Mouse (Mus musculus): Measurements from ENCODE around the gene Rora.

Gene Rora

GRCm38 (mm10) chr9:68948141-68948540 is 294.6 kb downstream of the Rora start:
- DNase-seq (ENCODE audit: low read depth, low spot score) = no peak

- DNase-seq (ENCODE audit: low read depth, low spot score) = no peak
Observed at GRCm38 (mm10) chr9:68956210-68956874, 302.8 kb downstream of the Rora start.

GRCm38 (mm10) chr9:68956938-68957573 is 303.5 kb downstream of the Rora start:
- DNase-seq (ENCODE audit: low read depth, low spot score) = peak; percentile 16

DNA sequence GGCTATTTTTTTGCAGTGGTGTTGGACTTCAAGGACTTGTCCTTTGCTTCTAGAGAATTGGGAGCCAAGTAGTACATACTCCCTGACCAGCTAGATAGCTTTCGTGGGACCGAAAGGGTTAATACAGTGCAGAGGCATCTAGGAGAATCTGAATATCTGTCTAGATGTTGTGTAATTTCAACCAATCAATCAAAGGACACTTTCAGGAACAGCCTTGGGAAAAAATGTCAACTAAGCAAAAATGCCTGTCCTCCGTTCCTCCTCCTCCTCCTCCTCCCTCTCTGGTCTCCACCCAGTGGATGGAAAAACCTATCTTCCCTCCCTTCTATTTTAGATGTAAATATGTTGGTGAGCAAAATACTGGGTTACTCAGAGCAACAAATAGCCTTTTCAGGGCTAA is 304.2 kb downstream of the Rora start:
- DNase-seq (ENCODE audit: low read depth, low spot score) = no peak

DNA sequence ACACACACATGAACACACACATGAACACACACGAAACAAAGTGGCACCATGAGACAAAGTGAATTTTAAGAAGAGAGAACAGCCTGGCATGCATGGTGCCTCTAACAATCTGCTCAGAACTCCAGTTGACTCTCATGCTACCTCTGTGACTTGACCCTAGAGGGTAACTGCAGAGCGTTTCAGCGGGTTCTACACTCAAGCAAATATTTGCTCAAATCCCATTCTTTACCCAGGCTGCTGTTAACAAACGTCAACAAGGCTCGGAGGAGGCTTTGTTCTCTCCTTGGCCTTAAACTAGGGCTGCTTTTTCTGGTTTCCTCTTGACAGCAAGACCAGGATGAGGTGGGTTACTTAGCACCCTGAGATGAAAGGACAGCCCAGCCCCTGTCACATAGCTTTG is 305.3 kb downstream of the Rora start:
- DNase-seq (ENCODE audit: low read depth, low spot score) = no peak

DNA sequence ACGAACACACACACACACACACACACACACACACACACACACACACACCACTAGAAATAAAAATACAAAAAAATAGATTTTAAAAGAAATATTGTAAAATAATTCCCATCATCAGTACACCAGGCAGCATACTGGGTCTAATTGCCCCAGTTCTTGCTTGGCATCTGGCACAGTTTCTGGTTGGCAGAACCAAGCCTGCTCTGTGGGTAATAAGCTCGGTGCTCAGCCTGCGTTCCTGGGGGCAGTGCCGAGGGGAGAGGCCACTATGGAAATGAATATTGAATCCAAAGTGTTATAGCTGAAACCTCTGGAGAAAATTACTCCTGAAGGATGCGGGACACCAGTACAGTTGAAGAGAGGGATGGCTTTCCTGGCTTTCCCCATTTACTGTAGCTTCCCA is 310.3 kb downstream of the Rora start:
- DNase-seq (ENCODE audit: low read depth, low spot score) = no peak

DNA sequence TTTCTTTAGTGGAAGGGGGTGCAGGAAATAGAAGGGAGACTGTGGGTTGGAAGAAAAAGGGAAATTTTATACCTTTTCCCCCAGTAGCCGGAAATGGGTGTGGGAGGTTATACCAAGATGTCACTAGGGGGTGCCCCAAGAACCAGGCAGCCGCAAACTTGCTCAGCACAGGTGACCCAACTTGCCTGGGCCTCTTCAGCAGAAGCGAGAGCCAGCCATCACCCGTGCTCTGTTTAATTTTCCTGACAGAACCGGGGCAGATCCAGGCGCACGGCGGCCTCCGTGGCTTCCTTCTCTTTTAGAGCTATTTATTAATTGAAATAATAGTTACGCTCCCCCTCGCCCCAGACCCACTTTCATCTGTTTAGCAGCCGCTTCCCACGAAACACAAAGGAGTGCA is 313.0 kb downstream of the Rora start:
- DNase-seq (ENCODE audit: low read depth, low spot score) = no peak

DNA sequence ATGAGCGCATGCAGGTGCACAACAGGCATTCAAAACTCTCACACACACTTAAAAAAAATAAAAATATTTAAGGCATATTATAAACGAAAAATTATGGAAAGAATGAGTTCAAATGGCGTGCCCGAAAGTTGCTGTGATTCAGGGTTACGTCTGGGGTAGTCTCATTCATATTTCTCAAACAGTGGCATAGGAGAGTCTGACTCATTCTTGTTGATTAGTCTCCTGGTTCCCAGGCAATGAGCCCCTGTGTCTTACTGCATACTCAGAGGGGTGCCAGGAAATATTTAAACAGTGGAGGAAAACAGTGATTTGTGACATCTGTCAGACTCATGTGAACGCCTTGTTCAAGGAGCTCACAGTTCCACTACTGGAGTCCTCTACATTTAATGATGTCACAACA is 316.5 kb downstream of the Rora start:
- DNase-seq (ENCODE audit: low read depth, low spot score) = no peak

- DNase-seq (ENCODE audit: low read depth, low spot score) = no peak
Observed at GRCm38 (mm10) chr9:68972277-68972676, 318.7 kb downstream of the Rora start.

- no peak for DNase-seq (ENCODE audit: low read depth, low spot score)
Observed at GRCm38 (mm10) chr9:68974517-68974916, 320.9 kb downstream of the Rora start.

DNA sequence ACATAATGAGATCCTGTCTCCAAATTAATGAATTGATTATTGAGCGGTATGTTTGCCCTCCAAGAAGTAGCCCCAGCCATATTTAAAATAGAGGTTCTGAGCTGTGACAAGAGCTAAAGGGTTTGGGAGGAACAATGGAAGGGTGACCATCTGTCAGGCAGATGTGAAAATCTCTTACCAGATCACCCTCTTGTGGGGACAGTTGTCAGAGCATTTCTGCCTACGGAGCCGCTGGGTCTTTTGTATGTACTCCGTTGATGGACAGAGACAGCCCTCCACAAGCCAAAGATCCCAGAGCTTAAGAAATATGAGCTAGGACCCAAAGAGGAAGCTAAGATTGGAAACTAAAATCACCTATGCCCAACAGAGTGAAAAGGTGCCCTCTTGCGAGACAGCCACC is 322.6 kb downstream of the Rora start:
- DNase-seq (ENCODE audit: low read depth, low spot score) = no peak

- DNase-seq (ENCODE audit: low read depth, low spot score) = no peak
Observed at GRCm38 (mm10) chr9:68976851-68977250, 323.3 kb downstream of the Rora start.

DNA sequence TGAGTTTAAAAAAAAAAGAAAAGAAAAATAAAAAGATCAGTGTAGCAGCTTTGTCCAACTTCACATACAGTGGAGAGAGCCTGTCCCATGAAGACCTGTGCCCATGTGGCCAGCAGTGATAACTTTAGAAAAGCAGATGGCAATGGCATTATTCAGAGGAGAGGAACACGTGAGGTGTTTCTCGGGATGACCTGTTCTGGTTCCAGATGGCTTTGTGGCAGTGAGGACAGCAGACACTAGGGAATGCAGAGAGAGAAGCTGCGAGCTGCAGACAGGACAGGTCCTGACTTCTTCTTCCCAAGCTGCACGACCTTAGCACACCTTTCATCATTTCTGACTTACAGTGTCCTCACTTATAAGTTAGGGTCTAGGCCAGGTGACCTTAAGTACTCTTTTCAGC is 325.1 kb downstream of the Rora start:
- no peak for DNase-seq (ENCODE audit: low read depth, low spot score)

DNA sequence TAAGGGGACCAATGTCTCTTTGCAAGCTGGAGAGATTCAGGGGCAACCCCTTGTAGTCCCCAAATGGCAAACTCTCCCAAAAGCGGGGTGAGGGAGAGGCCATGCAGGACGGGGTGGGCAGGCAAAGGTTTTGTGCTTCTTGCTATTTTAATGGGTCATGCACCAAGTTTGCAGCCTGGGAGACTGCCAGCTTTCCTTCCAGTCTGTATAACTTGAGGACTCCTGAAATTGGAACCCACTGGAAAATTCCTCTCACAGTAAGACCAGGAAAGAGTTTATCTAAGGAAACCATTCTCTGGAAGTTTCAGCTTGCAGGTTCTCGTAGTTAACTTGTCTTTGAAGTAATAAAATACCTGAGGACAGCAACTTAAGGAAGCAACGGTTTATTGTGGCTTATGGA is 326.5 kb downstream of the Rora start:
- no peak for DNase-seq (ENCODE audit: low read depth, low spot score)

DNA sequence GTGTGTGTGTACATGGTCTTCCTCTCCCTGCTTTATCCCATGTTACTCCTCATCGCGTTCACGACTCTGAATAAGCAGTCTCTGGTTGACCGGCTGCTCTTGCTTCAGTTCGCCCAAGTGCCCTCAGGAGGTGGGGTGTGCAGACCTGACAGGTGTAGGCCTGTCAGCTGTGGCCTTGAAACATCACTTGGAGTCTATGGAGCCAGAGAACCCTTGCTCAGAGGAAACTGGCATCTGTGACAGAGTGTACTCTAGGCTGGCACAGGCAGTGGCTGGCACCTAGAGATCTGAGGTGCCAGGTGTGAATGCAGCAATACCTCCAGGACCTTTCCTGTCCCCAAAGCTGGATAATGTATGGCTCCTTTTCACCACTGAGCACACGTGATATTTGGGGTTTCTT is 331.5 kb downstream of the Rora start:
- no peak for DNase-seq (ENCODE audit: low read depth, low spot score)

DNA sequence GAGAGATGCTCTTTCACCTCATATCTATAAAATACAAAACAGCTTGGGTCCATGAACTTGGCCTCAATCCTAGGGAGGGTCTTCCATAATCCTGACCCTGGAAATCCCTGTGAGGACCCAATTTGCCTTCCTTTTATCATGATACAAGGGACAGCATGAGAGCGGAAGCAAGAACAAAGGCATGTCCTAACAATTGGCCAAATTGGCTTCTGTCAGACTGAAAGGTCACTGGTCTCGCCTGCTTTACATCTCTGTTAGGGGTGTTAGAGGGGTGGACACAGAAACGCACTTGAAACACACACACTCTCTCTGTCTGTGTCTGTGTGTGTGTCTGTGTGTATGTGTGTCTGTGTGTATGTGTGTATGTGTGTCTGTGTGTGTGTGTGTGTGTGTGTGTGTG is 332.2 kb downstream of the Rora start:
- no peak for DNase-seq (ENCODE audit: low read depth, low spot score)

DNA sequence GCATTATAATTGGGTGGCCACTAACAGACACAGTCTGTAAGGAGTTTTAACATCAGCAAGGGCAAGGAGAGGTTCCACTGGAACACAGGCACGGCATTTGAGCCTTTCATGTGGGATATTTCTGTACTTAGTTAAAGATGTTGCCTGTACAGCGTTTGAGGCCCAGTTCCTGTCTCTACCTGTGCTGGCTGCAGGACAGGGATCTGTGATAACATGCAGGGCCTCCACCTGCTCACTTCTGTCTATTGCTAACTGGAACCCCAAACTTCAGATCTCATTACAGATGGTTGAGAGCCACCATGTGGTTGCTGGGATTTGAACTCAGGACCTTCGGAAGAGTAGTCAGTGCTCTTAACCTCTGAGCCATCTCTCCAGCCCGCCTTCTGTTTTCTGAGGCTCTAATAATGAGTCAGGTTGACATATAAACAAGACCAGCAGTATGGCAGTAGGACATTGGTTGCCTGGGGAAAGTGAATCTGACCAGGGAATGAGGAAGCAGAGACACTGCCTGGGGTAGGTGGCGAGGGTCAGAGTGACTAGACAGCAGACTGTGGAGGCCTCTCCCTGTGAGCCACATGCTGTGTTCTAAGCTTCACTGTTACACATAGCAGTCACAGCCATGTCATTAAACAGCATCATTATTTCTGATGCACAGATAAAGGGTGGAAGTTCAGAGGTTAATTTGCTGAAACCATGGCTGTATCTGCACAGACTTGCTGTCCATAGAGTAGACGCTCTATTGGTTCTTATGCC is 333.9 kb downstream of the Rora start:
- DNase-seq (ENCODE audit: low read depth, low spot score) = no peak

DNA sequence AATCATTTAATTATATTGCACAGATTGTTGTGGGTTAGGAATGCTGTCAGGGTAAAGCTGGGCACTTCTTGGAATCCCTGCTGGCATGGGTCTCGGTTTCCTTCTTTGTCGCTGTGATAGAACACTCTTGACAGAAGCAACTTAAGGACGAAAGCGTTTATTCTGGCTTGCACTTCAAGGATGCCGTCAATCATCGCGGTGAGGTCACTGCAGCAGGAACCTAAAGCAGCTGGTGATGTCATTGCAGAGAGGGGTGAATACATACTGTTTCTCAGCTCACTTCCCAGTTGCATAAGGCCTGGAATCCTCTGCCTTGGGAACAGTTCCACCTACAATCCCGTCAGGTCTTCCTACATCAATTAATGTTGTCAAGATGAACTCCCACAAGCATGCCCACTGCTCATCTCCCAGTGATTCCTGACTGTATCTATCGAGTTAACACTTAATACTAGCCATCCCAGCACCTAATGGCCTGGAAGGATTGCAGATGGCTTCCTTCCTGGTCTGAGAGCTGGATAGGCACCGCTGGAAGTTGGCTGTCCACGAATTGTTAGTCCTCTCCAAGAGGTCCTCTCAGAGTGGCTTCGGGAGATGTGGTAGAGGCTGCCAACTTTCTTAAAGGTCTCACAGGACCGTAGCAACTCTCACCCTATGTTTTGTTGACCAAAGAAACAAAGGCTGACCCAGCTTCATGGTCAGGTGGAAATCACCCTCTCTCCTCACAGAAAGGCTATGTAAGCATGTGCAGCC is 334.8 kb downstream of the Rora start:
- no peak for DNase-seq (ENCODE audit: low read depth, low spot score)

- DNase-seq (ENCODE audit: low read depth, low spot score) = no peak
Observed at GRCm38 (mm10) chr9:68989885-68990449, 336.4 kb downstream of the Rora start.

- no peak for DNase-seq (ENCODE audit: low read depth, low spot score)
Observed at GRCm38 (mm10) chr9:68993881-68994280, 340.3 kb downstream of the Rora start.

GRCm38 (mm10) chr9:68998961-68999360 is 345.4 kb downstream of the Rora start:
- DNase-seq (ENCODE audit: low read depth, low spot score) = no peak

- DNase-seq (ENCODE audit: low read depth, low spot score) = no peak
Observed at GRCm38 (mm10) chr9:69004514-69004913, 350.9 kb downstream of the Rora start.
